Mouse (Mus musculus) olfactory bulb, adult 2 months (tissue): ENCODE results near the gene Lcmt1. TPM values are rescaled to one million over a fixed set of nuclear protein-coding genes. Genes with fewer than 3 reads are reported as not detected.

Experiments
- H3K27ac ChIP-seq: fragments of 200-500 bp; 2 replicates; pipeline ENCODE4 v1.5.1; 2012; ENCODE audit warnings: low read depth, low read length; ENCODE audit not compliant: insufficient read depth
- H3K4me1 ChIP-seq: fragments of 200-500 bp; 2 replicates; pipeline ENCODE4 v1.6.1; 2012; ENCODE audit warnings: low read length; ENCODE audit not compliant: control insufficient read depth, insufficient read depth
- H3K4me3 ChIP-seq: fragments of 200-500 bp; 2 replicates; pipeline ENCODE4 v1.5.1; 2012; ENCODE audit warnings: mild to moderate bottlenecking, low read depth, low read length, moderate library complexity; ENCODE audit not compliant: insufficient read depth
- CTCF ChIP-seq: fragments of 200-500 bp; IDR thresholded peaks from 2 replicates; pipeline ENCODE4 v1.5.1; 2012; ENCODE audit warnings: low read depth, mild to moderate bottlenecking, low read length, moderate library complexity; ENCODE audit not compliant: insufficient read depth
- POLR2A ChIP-seq: fragments of 200-500 bp; IDR thresholded peaks from 2 replicates; pipeline ENCODE4 v1.6.1; 2012; ENCODE audit warnings: mild to moderate bottlenecking, low read depth, low read length, moderate library complexity; ENCODE audit not compliant: insufficient read depth
- WGBS: fragments of 180-500 bp; shearing (Covaris S2); methylation state at CpG from one replicate; pipeline ENCODE4 v1.1.7; 2018; 5-methylcytosine and 5-hydroxymethylcytosine counted together
- polyA plus RNA-seq: library from polyadenylated mRNA; stranded (reverse); fragments of >200 nt; gene quantifications from 2 replicates; pipeline ENCODE4 v1.2.4, GENCODE M21; 2012; ENCODE audit warnings: low replicate concordance; ENCODE audit not compliant: missing spikeins, insufficient read depth, insufficient read length

The Lcmt1 gene
- polyA plus RNA-seq, 1 experiment = not detected

GRCm38 (mm10) chr7:123354392-123354791 lies 15.2 kb upstream of the Lcmt1 start:
- TF ChIP-seq POLR2A (no peak), CTCF (no peak)
- Histone ChIP-seq H3K4me3 (no peak overlapping the region), H3K27ac (no peak overlapping the region), H3K4me1 (peaks cover 9% of the 10 kb centered on the region)
- WGBS = 90% methylated on average over 5 of the region's 5 CpGs

- WGBS = 92% methylated on average over 2 of the region's 2 CpGs
- no peak overlapping the region for H3K4me3 ChIP-seq
- H3K4me1 ChIP-seq = peaks cover 6% of the 10 kb centered on the region
- TF ChIP-seq POLR2A (no peak), CTCF (no peak)
- H3K27ac ChIP-seq = no peak overlapping the region
Observed at GRCm38 (mm10) chr7:123354851-123355250, 14.7 kb upstream of the Lcmt1 start.

- 85% methylated on average over 3 of the region's 3 CpGs for WGBS
- no peak overlapping the region for H3K27ac ChIP-seq
- 0 out of 2 replicates have a peak, but pooled peaks cover 3% of the 10 kb centered on the region for H3K4me1 ChIP-seq
- TF ChIP-seq CTCF (no peak), POLR2A (no peak)
- no peak overlapping the region for H3K4me3 ChIP-seq
Observed at GRCm38 (mm10) chr7:123356158-123356557, 13.4 kb upstream of the Lcmt1 start.

- no peak overlapping the region for H3K4me3 ChIP-seq
- H3K27ac ChIP-seq = no peak overlapping the region
- 82% methylated on average over 7 of the region's 7 CpGs for WGBS
- TF ChIP-seq POLR2A (no peak), CTCF (no peak)
- H3K4me1 ChIP-seq = 0 out of 2 replicates have a peak, but pooled peaks cover 3% of the 10 kb centered on the region
Observed at GRCm38 (mm10) chr7:123359101-123359500, 10.5 kb upstream of the Lcmt1 start.

GRCm38 (mm10) chr7:123360185-123360584 lies 9.4 kb upstream of the Lcmt1 start:
- WGBS = 82% methylated on average over 5 of the region's 5 CpGs
- H3K4me1 ChIP-seq = 0 out of 2 replicates have a peak, but pooled peaks cover 3% of the 10 kb centered on the region
- TF ChIP-seq CTCF (no peak), POLR2A (no peak)
- no peak overlapping the region for H3K27ac ChIP-seq
- H3K4me3 ChIP-seq = no peak overlapping the region

- no peak overlapping the region for H3K27ac ChIP-seq
- TF ChIP-seq POLR2A = no peak
- no peak for TF ChIP-seq CTCF
- WGBS = 96% methylated on average over 7 of the region's 7 CpGs
- H3K4me3 ChIP-seq = no peak overlapping the region
- peaks cover 1% of the 10 kb centered on the region for H3K4me1 ChIP-seq
Observed at GRCm38 (mm10) chr7:123361229-123361980, 8.2 kb upstream of the Lcmt1 start.

GRCm38 (mm10) chr7:123362806-123363205 lies 6.8 kb upstream of the Lcmt1 start:
- H3K27ac ChIP-seq = no peak overlapping the region
- WGBS = 87% methylated on average over 3 of the region's 3 CpGs
- TF ChIP-seq POLR2A (no peak), CTCF (no peak)
- no peak overlapping the region for H3K4me3 ChIP-seq
- H3K4me1 ChIP-seq = peaks cover 9% of the 10 kb centered on the region

GRCm38 (mm10) chr7:123363971-123364370 lies 5.6 kb upstream of the Lcmt1 start:
- Histone ChIP-seq H3K27ac (no peak overlapping the region), H3K4me3 (no peak overlapping the region), H3K4me1 (peaks cover 11% of the 10 kb centered on the region)
- 79% methylated on average over 8 of the region's 8 CpGs for WGBS
- TF ChIP-seq POLR2A (no peak), CTCF (no peak)

DNA sequence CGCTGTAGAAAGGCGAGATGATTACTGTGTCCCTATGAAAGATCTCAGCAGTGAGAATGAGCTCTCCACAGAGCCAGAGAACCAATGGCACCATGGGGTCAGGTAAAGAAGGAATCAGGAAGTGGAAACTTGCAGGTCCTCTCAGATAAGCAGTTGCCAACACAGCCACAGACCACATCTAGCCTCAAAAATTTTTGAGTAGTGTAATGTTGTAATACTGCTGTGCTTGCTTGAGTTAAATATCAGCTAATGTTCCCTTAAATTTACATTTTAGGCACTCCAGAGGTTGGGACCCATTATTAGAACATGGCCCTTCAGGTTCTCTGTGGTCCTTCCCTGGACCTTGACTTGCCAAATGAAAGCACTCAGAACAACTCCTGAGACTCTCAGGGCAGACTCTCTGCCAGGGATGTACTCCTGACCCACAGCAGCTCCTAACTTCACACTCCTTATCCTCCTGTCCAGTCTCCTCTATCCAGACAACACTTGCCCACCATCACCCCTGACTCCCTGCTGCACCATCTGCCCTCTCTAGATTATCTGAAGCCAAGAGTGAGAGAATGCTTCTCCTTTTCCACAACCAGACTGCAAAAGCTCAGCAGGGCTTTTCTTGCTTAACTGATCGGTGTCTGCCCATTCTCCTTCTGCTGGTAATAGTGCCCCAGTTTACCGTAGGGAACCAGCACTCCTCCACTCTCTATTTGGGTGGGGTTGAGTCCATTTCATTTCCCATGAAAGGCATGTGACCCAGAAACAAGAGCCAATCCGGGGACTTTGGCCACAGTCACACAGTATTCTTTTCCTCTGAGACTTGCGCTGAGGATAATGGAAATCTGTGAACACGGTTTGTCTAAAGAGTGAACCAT lies 3.5 kb upstream of the Lcmt1 start:
- H3K27ac ChIP-seq = peak overlapping the region; percentile 71; the same call in 1 of the 2 replicates
- 51% methylated on average over 7 of the region's 7 CpGs for WGBS

More for the DNA sequence above, 3.5 kb upstream of the Lcmt1 start:
- TF ChIP-seq POLR2A (no peak), CTCF (no peak)
- Histone ChIP-seq H3K4me3 (no peak overlapping the region), H3K4me1 (peaks cover 19% of the 10 kb centered on the region)
